Mouse (Mus musculus): ENCODE results near the gene Kiz.

Kiz gene

DNA sequence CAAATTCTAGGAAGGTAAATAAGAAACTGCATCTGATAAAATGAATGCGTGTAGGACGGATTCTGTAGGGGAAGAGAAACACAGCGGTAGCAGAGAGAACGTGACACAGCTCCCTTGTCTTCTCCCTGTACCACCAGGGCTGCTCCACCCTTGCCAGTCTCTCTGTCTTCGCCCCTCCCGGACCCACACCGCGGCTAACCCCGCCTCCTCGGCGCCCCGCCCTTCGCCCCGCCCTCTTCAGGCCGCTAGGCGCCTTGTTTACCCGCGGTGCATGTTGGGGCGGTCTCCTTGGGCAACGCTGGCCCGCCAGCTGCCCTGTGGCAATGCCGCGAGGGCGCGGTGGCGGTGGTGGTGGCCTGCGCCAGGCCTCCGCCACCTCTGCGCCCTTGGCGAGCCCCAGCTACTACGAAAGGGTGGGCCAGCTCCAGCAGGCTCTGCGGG, at the start of gene Kiz:
Gene Kiz (plus strand): TSS at position 266 of the 441 bp plus-strand sequence.
- in situ Hi-C loops (cut with MboI, MseI) = no loop called here

GRCm38 (mm10) chr2:146809706-146810256, 45.9 kb upstream of the Kiz start:
- in situ Hi-C loops (cut with MboI, MseI) = loop anchor here (5.0 kb wide), 1 partner anchor 77 kb away; no protein-coding TSS in a partner anchor

- in situ Hi-C loops (cut with MboI, MseI) = no loop called here
These were observed 45.0 kb upstream of the Kiz start for GRCm38 (mm10) chr2:146810695-146811094.

DNA sequence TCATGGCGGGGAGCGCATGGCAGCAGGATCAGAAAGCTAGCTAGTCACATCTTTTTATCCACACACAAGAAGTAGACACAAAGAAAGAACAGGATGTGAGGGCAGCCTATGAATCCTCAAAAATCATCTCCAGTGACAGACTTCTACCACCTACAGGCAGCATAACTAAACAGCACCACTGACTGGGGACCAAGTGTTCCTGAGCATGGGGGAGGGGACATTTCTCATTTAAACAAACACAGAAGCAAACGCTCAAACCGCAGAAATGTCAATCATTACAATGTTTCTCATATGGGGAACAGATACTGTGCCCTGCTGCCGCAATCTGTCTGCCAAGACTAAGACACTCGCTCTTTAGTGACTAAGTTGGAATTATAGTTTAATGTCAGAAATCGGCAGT, 40.7 kb upstream of the Kiz start:
- in situ Hi-C loops (cut with MboI, MseI) = no loop called here

DNA sequence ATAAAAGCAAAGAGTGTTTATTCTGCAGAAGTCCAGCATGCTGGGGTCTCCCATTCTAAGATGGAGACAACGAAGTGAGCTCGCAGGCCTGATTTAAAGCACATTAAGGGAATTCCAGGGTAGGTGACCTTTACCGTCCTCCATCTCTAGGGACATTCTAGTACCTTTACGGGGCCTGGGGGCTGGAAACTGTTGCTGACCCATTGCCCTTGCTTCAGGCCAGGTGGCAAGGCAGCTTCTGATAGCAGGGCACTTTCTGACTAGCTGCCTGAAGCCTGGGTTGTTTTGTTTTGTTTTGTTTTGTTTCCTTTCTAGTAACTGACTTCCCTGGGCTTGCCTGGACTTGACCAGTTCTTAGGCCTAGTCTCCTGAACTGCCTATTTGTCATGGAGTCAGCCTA, 36.6 kb upstream of the Kiz start:
- in situ Hi-C loops (cut with MboI, MseI) = no loop called here

DNA sequence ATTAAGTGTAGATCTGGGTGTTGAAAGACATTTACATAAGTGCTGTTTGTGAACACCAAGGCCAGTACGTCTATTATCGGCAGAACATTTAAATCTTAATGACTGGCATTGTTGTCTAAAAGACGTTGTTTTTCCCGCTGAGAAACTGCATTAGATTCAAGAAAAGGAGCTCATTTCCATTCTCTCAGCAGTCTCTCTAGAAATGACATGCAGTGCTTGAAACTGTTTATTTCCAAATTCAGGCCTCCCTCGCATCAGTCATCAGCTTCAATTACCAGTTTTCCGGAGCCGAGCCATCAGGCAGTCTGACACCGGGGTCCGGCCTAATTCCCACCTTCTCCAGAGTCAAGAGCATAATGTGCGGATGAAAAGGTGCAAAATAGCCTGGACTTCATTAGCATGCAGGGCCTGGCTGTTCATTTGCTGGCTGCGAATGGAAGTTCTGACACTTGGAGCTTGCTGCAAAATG, 32.1 kb upstream of the Kiz start:
- in situ Hi-C loops (cut with MboI, MseI) = no loop called here

DNA sequence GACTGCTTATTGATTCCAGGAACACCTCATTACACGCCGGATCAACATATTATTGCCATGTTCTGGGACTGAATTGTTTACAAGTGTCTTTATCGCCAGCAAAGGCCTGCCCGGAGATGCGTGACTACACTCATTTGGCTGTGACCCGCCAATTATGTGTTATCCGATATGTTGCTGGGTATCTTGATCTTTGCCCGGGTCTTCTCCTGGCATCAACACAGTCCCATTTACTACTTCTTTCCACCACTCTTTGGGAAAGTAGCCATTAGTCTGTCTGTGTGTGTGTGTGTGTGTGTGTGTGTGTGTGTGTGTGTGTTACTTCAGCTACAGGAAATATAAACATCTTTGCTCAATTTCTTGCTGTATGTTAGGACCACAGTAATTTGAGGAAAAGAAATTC, 31.6 kb upstream of the Kiz start:
- in situ Hi-C loops (cut with MboI, MseI) = no loop called here

- in situ Hi-C loops (cut with MboI, MseI) = no loop called here
These were observed 27.7 kb upstream of the Kiz start for GRCm38 (mm10) chr2:146828006-146828405.

DNA sequence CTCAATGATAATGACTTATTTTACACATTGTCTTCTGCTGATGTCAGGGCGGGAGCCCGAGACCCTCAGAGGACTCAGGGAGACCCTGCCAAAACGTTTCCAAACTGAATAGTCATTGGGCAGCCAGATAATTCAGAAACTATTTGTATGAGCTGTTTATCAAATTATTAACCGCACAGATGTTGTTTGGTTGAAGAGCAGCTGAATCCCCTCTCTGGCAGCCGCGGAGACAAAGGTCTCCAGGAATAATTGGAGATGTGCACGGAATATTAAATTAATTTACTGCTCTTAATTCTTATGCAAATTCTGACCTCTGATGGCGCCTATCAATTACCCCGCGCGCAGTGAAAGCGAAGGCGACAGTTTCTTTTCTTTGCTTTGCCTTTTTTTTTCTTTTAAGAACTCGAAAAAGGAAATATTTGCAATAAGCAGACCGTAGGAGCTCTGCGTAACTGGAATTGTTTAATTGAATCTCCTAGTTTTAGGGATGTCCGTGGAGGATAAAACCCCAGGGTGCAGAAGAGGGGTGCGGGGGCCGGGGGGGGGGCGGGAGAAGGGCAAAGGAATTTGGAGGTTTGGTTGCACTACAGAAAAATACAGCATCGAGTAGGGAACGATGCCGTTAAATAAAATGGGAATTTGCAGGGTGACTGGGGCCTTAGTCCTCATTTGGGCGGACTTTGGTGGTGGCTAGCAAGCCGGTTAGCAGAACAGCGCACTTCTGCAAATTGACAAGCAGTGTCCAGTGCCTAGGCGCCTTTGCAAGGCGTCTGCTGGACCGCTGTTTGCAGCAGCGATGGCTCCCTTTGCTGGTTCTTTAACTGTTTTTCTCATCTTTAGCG, 22.2 kb upstream of the Kiz start:
- in situ Hi-C loops (cut with MboI, MseI) = no loop called here

GRCm38 (mm10) chr2:146834064-146834313, 21.7 kb upstream of the Kiz start:
- in situ Hi-C loops (cut with MboI, MseI) = no loop called here

- in situ Hi-C loops (cut with MboI, MseI) = loop anchor here (5.0 kb wide), 1 partner anchor 358 kb away; the partner anchor contains the start of gene Nkx2-2
These were observed 21.1 kb upstream of the Kiz start for GRCm38 (mm10) chr2:146834314-146835201.

DNA sequence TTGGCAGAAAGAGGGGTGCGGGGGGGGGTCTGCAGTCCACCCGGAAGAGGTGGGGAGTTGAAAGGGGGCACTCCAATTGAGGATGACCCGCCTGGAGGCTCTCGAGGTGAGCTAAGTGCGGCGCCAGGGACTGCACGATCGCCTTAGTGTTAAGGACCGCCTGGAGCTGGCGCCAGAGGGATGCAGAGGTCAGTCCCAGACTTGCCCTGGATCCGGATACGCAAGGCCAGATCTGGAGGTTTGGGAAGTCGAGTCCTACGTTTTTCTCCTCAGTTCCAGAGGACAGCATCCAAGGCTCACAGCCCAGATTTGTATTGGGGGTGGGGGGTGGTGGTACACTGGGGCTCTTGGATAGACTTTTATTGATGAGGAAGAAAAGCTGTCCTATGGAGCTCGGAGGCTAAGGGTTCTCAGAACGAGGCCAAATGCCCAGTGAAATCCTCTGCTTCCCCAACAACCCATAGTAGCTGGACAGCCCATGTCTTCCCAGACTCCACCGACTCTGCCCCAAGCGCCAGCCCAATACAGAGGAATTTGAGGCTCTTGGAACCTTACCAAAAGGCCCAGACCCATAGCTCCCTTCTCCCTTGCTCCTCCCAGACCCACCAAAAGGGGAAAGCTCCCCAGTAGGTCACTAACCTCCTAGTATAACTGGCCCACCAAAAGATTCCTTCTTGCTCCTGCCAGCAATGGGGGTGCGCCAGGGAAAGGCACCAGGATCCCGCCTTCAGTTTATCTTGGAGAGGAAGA, 20.2 kb upstream of the Kiz start:
- in situ Hi-C loops (cut with MboI, MseI) = loop anchor here (5.0 kb wide), 1 partner anchor 357 kb away; the partner anchor contains the start of gene Nkx2-2

DNA sequence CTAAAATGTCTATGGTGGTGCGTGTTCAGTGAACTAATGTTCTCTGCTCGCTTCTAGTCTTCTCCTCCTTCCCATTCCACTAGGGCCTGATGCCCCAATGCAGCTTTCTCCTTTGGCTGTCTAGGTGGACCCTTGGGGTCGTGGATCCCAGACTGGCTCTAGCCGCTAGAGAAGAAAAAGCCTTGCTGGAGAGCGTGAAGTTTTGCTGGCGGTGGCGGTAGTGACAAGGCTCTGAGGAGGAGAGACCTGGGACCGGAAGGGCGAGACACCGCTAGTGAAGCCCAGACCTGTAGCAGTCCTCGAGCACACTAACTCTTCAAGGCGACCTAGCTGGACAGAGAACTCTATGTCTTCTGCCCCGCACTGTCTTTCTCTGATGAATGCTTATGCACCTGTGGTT, 19.4 kb upstream of the Kiz start:
- in situ Hi-C loops (cut with MboI, MseI) = loop anchor here (5.0 kb wide), 1 partner anchor 356 kb away; the partner anchor contains the start of gene Nkx2-2

GRCm38 (mm10) chr2:146836871-146837550, 18.7 kb upstream of the Kiz start:
- in situ Hi-C loops (cut with MboI, MseI) = loop anchor here (5.0 kb wide), 1 partner anchor 355 kb away; the partner anchor contains the start of gene Nkx2-2

DNA sequence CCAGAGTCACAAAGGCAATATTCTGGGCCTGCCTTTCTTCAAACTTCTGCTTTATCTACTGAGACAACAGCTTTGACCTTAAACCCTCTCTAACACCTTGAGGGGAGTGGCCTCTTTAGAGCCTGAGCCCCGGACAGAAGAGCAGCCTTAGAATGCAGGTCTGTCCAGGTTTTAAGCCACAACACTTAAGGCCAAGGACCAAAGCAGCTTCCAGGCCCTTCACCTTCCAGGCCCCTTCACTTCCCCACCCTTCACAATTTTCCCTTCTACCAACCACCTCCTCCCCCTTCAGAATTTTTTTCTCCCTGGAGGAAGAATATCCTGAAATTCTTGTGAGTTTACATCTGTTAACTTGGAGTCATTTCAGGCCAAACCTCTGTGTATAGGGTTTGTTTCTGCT, 18.0 kb upstream of the Kiz start:
- in situ Hi-C loops (cut with MboI, MseI) = loop anchor here (5.0 kb wide), 1 partner anchor 355 kb away; the partner anchor contains the start of gene Nkx2-2

GRCm38 (mm10) chr2:146838596-146839302, 16.9 kb upstream of the Kiz start:
- in situ Hi-C loops (cut with MboI, MseI) = loop anchor here (5.0 kb wide), 1 partner anchor 354 kb away; the partner anchor contains the start of gene Nkx2-2

DNA sequence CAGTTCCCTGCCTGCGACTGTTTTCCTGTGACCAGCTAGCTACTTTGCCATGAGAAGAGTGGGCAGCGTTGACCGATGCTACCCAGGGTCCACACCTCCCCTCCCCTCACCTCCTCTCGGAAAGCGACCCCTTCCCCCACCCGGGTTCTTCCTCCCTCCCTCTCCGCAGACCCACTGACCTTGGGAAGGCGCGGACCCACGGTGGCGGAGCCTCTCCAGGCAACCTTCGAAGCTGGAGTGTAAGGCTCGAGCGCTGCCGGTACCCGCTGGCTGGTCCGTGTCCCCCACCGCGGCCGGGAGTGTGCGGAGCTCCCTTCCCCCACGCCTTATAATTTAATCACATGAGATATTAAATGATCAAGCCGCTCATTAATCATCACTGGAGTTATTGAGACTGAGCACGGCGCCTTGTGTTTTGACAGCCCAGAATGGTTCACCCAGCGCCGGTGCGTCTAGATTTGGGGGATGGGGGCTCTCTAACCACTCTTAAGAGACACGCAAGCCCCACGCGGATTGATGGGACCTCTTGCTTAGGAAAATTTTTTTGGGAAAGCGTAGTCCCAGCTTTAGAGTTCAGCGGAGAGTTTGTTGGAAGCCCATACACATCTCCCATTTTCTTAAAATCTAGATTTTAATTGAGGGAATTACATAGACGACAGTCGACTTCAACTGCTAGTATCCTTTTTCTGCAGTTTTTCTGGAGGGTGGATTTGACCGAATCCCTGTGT, 16.2 kb upstream of the Kiz start:
- in situ Hi-C loops (cut with MboI, MseI) = loop anchor here (5.0 kb wide), 1 partner anchor 353 kb away; the partner anchor contains the start of gene Nkx2-2

- in situ Hi-C loops (cut with MboI, MseI) = no loop called here
These were observed 7.8 kb upstream of the Kiz start for GRCm38 (mm10) chr2:146847863-146848262.

DNA sequence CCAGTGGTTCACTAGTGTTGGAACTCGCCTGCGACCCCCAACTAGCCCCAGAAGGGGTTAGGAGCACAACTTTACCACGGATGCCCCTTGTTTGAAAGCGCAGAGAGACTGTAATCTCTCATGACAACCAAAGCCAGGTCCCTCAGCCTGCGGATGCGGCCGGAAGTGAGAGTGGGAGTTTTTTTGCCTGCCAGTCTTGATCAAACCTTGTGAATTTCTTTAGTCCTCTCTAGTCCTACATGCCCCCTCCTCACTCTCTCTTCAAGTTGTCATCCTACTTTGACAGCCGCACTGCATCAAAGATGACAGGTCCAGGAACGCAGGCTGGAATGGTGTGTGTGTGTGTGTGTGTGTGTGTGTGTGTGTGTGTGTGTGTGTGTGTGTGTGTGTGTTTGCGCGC, 456 bp downstream of the Kiz start:
- in situ Hi-C loops (cut with MboI, MseI) = no loop called here
